18 mouse cellular contexts compared by ENCODE assay signal in the genomic region with DNA sequence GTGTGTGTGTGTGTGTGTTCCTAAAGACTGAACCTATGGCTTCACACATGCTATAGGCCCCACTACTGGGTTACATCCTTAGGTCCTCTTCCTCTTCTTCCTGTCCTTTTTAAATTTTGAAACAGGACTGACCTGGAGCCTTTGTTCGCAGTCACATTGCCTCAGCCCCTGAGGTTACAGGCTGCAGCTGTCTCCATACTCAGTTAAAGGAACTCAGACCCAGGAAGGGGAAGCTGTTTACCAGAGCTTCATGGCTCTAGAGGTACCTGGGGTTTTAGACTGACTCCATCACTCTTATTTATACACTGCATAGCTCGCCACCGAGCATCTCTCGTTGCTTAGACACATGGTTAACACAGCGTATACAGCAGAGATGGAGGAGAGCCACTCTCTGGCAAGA. TPM values are rescaled to one million over a fixed set of nuclear protein-coding genes. Genes with fewer than 3 reads are reported as not detected.
A peak's percentile ranks its signal among the peaks of the same experiment; 100 is the strongest.
DNase-seq lines count a peak whose midpoint lies in the region; ATAC-seq and TF ChIP-seq lines count a peak whose summit lies in the region.
"Had no signal": no experiment of that assay in that cellular context is flagged by ENCODE, and none has a peak within 500 bp of the region (broad histone marks: within the 10 kb centered on the region; RNA-seq: fewer than 3 reads in every experiment).

No protein-coding gene starts in this region.

- no peak overlapping the region for H3K9ac ChIP-seq in forebrain, postnatal 0 days
- H3K9ac ChIP-seq in lung, postnatal 0 days (replicated peaks; ENCODE audit: low read depth), result no peak overlapping the region
- H3K9ac ChIP-seq: heart, embryonic 15.5 days; hindbrain, embryonic 12.5 days; liver, embryonic 12.5 days; midbrain, embryonic 12.5 days had no signal

- H3K4me1 ChIP-seq in forebrain, embryonic 10.5 days, result peaks cover 26% of the 10 kb centered on the region
- no peaks in the 10 kb centered on the region for H3K4me1 ChIP-seq in forebrain, postnatal 0 days (ENCODE audit: insufficient read depth)
- H3K4me1 ChIP-seq in lung, postnatal 0 days (ENCODE audit: insufficient read depth, low read depth, low read length), result peaks cover 5% of the 10 kb centered on the region; the same call in 1 of the 2 replicates
- H3K4me1 ChIP-seq in embryonic fibroblast, embryonic 13.5 days (ENCODE audit: control insufficient read depth, insufficient read depth, low read length), result peaks cover 9% of the 10 kb centered on the region
- H3K4me1 ChIP-seq: midbrain, embryonic 12.5 days had no signal

- peak overlapping the region; percentile 58; the same call in 1 of the 2 replicates for H3K27ac ChIP-seq in forebrain, embryonic 10.5 days
- H3K27ac ChIP-seq in forebrain, postnatal 0 days (ENCODE audit: low read depth, low read length), result no peak overlapping the region
- peak overlapping the region; percentile 71; the same call in 1 of the 2 replicates for H3K27ac ChIP-seq in lung, postnatal 0 days (ENCODE audit: low read length)
- H3K27ac ChIP-seq in embryonic fibroblast, embryonic 13.5 days (ENCODE audit: insufficient read depth, low read length), result peak overlapping the region; percentile 7; the same call in 1 of the 2 replicates
- H3K27ac ChIP-seq: heart, embryonic 15.5 days; hindbrain, embryonic 12.5 days; liver, embryonic 12.5 days; midbrain, embryonic 12.5 days had no signal

- no peak for TF ChIP-seq CTCF in forebrain, postnatal 0 days (IDR thresholded peaks at IDR 0.05; ENCODE audit: low read depth)
- no peak for TF ChIP-seq CTCF in lung, postnatal 0 days (IDR thresholded peaks at IDR 0.05)
- TF ChIP-seq CTCF in embryonic fibroblast, embryonic 13.5 days (IDR thresholded peaks at IDR 0.05; ENCODE audit: borderline replicate concordance, insufficient read depth, low read length), result no peak

- no peaks in the 10 kb centered on the region for H3K27me3 ChIP-seq in forebrain, embryonic 10.5 days (ENCODE audit: poor library complexity, severe bottlenecking)
- H3K27me3 ChIP-seq in forebrain, postnatal 0 days (ENCODE audit: insufficient read depth, low read length), result no peaks in the 10 kb centered on the region
- H3K27me3 ChIP-seq in lung, postnatal 0 days (replicated peaks; ENCODE audit: insufficient read depth, low read length), result no peaks in the 10 kb centered on the region
- H3K27me3 ChIP-seq: heart, embryonic 15.5 days; hindbrain, embryonic 12.5 days; liver, embryonic 12.5 days; midbrain, embryonic 12.5 days had no signal

- no peak for DNase-seq in forebrain, embryonic 10.5 days (ENCODE audit: extremely low spot score, low spot score)
- DNase-seq in forebrain, postnatal 0 days, result no peak
- DNase-seq in lung, postnatal 0 days (ENCODE audit: low spot score), result no peak
- no peak for DNase-seq in lung, postnatal 4 days
- peak; percentile 56 for DNase-seq in thymus, postnatal 25 days
- no peak for DNase-seq in adrenal gland, postnatal 4 days (ENCODE audit: low spot score in 2 of 2)
- DNase-seq: cerebellum, postnatal 10 days; gastrocnemius, postnatal 36 days; kidney, postnatal 10 days; lung, postnatal 10 days; right cerebral cortex, postnatal 25 days had no signal

- H3K9me3 ChIP-seq in forebrain, embryonic 10.5 days, result no peaks in the 10 kb centered on the region
- H3K9me3 ChIP-seq in forebrain, postnatal 0 days (ENCODE audit: low read length), result no peaks in the 10 kb centered on the region
- H3K9me3 ChIP-seq in lung, postnatal 0 days (ENCODE audit: low read length), result no peaks in the 10 kb centered on the region
- H3K9me3 ChIP-seq: heart, embryonic 15.5 days; hindbrain, embryonic 12.5 days; liver, embryonic 12.5 days; midbrain, embryonic 12.5 days had no signal

- no peak overlapping the region for H3K4me2 ChIP-seq in forebrain, postnatal 0 days (ENCODE audit: low read depth)
- H3K4me2 ChIP-seq in lung, postnatal 0 days (replicated peaks; ENCODE audit: low read depth, low read length), result no peak overlapping the region
- H3K4me2 ChIP-seq: heart, embryonic 15.5 days; hindbrain, embryonic 12.5 days; liver, embryonic 12.5 days; midbrain, embryonic 12.5 days had no signal

- TF ChIP-seq POLR2A in embryonic fibroblast, embryonic 13.5 days (IDR thresholded peaks at IDR 0.05; ENCODE audit: low read depth, low read length), result no peak

- no peak for ATAC-seq in forebrain, postnatal 0 days
- ATAC-seq in lung, postnatal 0 days, result no peak
- ATAC-seq in cerebellum, adult (ENCODE audit: insufficient number of reproducible peaks, low FRiP score, low TSS enrichment), result no peak
- ATAC-seq: intestine, embryonic 16.5 days; liver, embryonic 12.5 days had no signal

- no peak overlapping the region for H3K4me3 ChIP-seq in forebrain, embryonic 10.5 days
- no peak overlapping the region for H3K4me3 ChIP-seq in forebrain, postnatal 0 days (ENCODE audit: low read depth, low read length)
- H3K4me3 ChIP-seq in lung, postnatal 0 days (ENCODE audit: low read depth, low read length), result no peak overlapping the region
- no peak overlapping the region for H3K4me3 ChIP-seq in embryonic fibroblast, embryonic 13.5 days (ENCODE audit: insufficient read depth, low read length)
- H3K4me3 ChIP-seq: heart, embryonic 15.5 days; hindbrain, embryonic 12.5 days; liver, embryonic 12.5 days; midbrain, embryonic 12.5 days had no signal

- H3K36me3 ChIP-seq in forebrain, embryonic 10.5 days (replicated peaks), result no peaks in the 10 kb centered on the region
- H3K36me3 ChIP-seq in forebrain, postnatal 0 days (ENCODE audit: insufficient read depth), result no peaks in the 10 kb centered on the region
- H3K36me3 ChIP-seq in lung, postnatal 0 days (ENCODE audit: insufficient read depth, low read length), result no peaks in the 10 kb centered on the region
- H3K36me3 ChIP-seq: heart, embryonic 15.5 days; hindbrain, embryonic 12.5 days; liver, embryonic 12.5 days; midbrain, embryonic 12.5 days had no signal

- WGBS in forebrain, embryonic 10.5 days, result 96% methylated on average over 5 of the region's 5 CpGs
- WGBS in forebrain, postnatal 0 days, result 85% methylated on average over 5 of the region's 5 CpGs
- 86% methylated on average over 5 of the region's 5 CpGs for WGBS in lung, postnatal 0 days

- no peak for TF ChIP-seq EP300 in lung, postnatal 0 days (IDR thresholded peaks at IDR 0.05)

RNA-seq across cellular contexts. Expression of a gene that starts 31.5 kb away (rescaled TPM):
- 0.14 and 0.75 TPM in 2 replicates for polyA plus RNA-seq in forebrain, embryonic 10.5 days (2016; fragmentation: Nextera tagmentation; extraction: Ambion mirVana)
- 27.2 and 43.0 TPM in 2 replicates for total RNA-seq in forebrain, postnatal 0 days (2014; rRNA removed)
- 2.4 and 3.2 TPM in 2 replicates for polyA plus RNA-seq in forebrain, postnatal 0 days (2015; fragmentation: Nextera tagmentation; extraction: Ambion mirVana)
- 6.2 and 8.4 TPM in 2 replicates for polyA plus RNA-seq in lung, postnatal 0 days (2015; fragmentation: Nextera tagmentation; extraction: Ambion mirVana)
- 6.5 and 17.5 TPM in 2 replicates for polyA plus RNA-seq in embryonic fibroblast, embryonic 13.5 days (2011; ENCODE audit: insufficient read length, low read depth, missing spikeins)
- 10 to 100 TPM; 15.1 to 16.1 TPM for total RNA-seq in adrenal gland, postnatal 4 days (2021)
- polyA plus RNA-seq: liver, embryonic 12.5 days had no signal

RNA-seq across cellular contexts. Expression of a gene that starts 34.8 kb away (rescaled TPM):
- not detected in 2 replicates for polyA plus RNA-seq in forebrain, embryonic 10.5 days (2016; fragmentation: Nextera tagmentation; extraction: Ambion mirVana)
- 0.29 and 1.2 TPM in 2 replicates for total RNA-seq in forebrain, postnatal 0 days (2014; rRNA removed)
- polyA plus RNA-seq in forebrain, postnatal 0 days (2015; fragmentation: Nextera tagmentation; extraction: Ambion mirVana), result 0.77 and 0.88 TPM in 2 replicates
- polyA plus RNA-seq in lung, postnatal 0 days (2015; fragmentation: Nextera tagmentation; extraction: Ambion mirVana), result 1.2 and 1.3 TPM in 2 replicates
- 0.13 and 0.74 TPM in 2 replicates for polyA plus RNA-seq in embryonic fibroblast, embryonic 13.5 days (2011; ENCODE audit: insufficient read length, low read depth, missing spikeins)
- total RNA-seq in adrenal gland, postnatal 4 days (2021), result 1,000 to 10,000 TPM; 2,307 to 2,341 TPM
- total RNA-seq: gastrocnemius, postnatal 36 days had no signal
